Mouse (Mus musculus) embryonic facial prominence, embryonic 11.5 days (tissue): Measurements from ENCODE around the gene Drd4. TPM values are rescaled to one million over a fixed set of nuclear protein-coding genes. Genes with fewer than 3 reads are reported as not detected.

ENCODE experiments used
- ATAC-seq: fragments of 200-750 bp; cut with Nextera tagmentation; replicated peaks from 2 replicates; pipeline ENCODE4 v1.8.0; 2017; ENCODE audit warnings: low read depth; ENCODE audit not compliant: insufficient number of reproducible peaks, low FRiP score, low TSS enrichment
- DNase-seq: peaks from one replicate; pipeline ENCODE4 v3.0.0-alpha.2; 2015; ENCODE audit warnings: low spot score
- H3K27ac ChIP-seq: fragments of 300-500 bp; sonication (generic); replicated peaks from 2 replicates; pipeline ENCODE4 v1.5.1; 2014; ENCODE audit warnings: mild to moderate bottlenecking, low read depth, low read length, control low read depth
- H3K27me3 ChIP-seq: fragments of 300-500 bp; sonication (generic); 2 replicates; pipeline ENCODE4 v1.6.1; 2014; ENCODE audit warnings: mild to moderate bottlenecking, low read length, moderate library complexity, mixed read lengths; ENCODE audit not compliant: control insufficient read depth, insufficient read depth
- H3K36me3 ChIP-seq: fragments of 300-500 bp; sonication (generic); replicated peaks from 2 replicates; pipeline ENCODE4 v1.6.1; 2014; ENCODE audit warnings: low read depth, mild to moderate bottlenecking, low read length, moderate library complexity, mixed read lengths; ENCODE audit not compliant: control insufficient read depth, insufficient read depth
- H3K4me1 ChIP-seq: fragments of 300-500 bp; sonication (generic); 2 replicates; pipeline ENCODE4 v1.6.1; 2014; ENCODE audit warnings: low read length, mixed read lengths; ENCODE audit not compliant: control insufficient read depth, insufficient read depth
- H3K4me2 ChIP-seq: fragments of 300-500 bp; sonication (generic); 2 replicates; pipeline ENCODE4 v1.6.1; 2014; ENCODE audit warnings: low read depth, mild to moderate bottlenecking, control low read depth, low read length, moderate library complexity
- H3K4me3 ChIP-seq: fragments of 300-500 bp; sonication (generic); 2 replicates; pipeline ENCODE4 v1.5.1; 2014; ENCODE audit warnings: low read depth, low read length, control low read depth
- H3K9ac ChIP-seq: fragments of 300-500 bp; sonication (generic); replicated peaks from 2 replicates; pipeline ENCODE4 v1.6.1; 2014; ENCODE audit warnings: mild to moderate bottlenecking, control low read depth, low read length
- H3K9me3 ChIP-seq: fragments of 300-500 bp; sonication (generic); replicated peaks from 2 replicates; pipeline ENCODE4 v1.6.1; 2016; ENCODE audit warnings: mild to moderate bottlenecking, low read length, inconsistent platforms, mixed read lengths; ENCODE audit not compliant: control insufficient read depth
- WGBS: fragments of 180-500 bp; shearing (Covaris S2); extraction: QIAGEN DNeasy Blood & Tissue Kit; methylation state at CpG from one replicate; pipeline ENCODE4 v1.1.7; 2014; 5-methylcytosine and 5-hydroxymethylcytosine counted together
- polyA plus RNA-seq: library from polyadenylated mRNA; unstranded; fragments of >200 nt; fragmentation: Nextera tagmentation; extraction: Ambion mirVana; gene quantifications from 2 replicates; pipeline ENCODE4 v1.2.1, GENCODE M21; 2014

The Drd4 gene
- polyA plus RNA-seq, 1 experiment from 2014 or later, result 0.62 TPM

DNA sequence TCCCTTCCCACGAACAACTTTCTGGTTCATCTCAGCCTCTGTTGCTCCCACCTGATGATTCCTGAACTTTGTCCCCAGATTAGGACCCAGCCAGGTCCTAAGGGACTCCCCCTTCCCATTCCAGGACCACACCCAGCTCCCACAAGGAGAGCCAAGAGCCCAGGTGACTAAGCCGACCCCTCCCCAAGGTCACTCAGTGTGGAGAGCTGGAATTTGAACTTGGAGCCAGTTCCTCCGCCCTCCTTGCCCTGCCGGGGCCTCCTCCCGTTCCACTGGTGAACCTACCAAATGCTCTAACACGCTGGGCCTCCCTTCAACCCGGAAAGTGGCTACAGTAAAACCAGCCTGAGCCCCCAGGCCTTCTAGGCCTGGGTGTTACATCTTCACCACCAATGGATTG is 48.2 kb downstream of the Drd4 start:
- Histone ChIP-seq H3K4me1 (no peaks in the 10 kb centered on the region; the same call in 1 of the 2 replicates), H3K27ac (no peak overlapping the region), H3K36me3 (no peaks in the 10 kb centered on the region), H3K9me3 (no peaks in the 10 kb centered on the region), H3K4me2 (no peak overlapping the region), H3K27me3 (no peaks in the 10 kb centered on the region), H3K4me3 (no peak overlapping the region), H3K9ac (no peak overlapping the region)
- 85% methylated on average over 7 of the region's 7 CpGs for WGBS
- ATAC-seq, result no peak
- DNase-seq, result no peak

DNA sequence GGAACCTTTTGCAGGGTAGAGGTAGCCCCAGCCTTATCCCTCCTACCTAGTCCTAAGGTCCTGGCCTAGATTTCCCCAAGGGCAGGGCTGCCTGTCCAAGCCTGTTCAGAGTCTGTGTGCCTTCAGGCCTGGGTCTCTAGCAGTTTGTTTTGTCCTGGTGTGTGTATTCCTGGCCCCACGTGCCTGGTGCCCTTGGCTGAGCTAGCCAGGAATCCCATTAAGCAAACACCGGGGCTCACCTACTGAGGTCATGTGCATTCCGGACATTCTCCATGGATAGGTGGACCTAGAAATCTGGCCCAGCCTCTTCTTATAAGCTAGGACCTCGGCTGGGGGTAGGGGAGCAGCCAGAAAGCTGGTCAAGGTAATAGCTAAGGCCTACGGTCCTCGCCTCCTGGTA is 48.7 kb downstream of the Drd4 start:
- H3K4me3 ChIP-seq, result no peak overlapping the region
- no peak for DNase-seq

DNA sequence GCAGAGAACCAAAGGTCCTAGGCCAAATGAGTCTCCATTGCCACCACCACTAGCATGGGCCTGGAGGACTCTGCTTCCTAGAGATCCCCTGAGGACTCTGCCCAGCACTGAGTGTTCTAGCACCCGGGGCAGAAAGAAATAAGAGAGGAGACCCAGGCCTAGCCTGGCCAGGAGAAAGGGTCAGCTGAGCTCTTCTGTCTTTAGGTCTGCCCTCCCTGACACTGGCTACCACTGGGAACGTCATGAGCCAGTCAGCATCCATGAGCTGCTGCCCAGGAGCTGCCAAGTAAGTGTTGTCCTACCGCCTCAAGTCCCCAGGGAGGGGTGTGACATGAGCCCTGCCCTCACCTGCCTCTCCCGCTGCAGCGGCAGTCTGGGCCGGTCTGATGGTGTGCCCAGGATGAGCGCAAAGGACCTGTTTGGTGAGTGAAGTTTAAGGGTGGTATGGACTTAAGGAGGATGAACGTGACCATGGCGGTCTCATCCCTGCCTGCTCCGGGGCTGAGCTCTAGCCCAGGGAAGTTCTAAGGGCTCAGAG is 50.0 kb downstream of the Drd4 start:
- H3K4me2 ChIP-seq, result no peak overlapping the region
- no peaks in the 10 kb centered on the region for H3K36me3 ChIP-seq
- H3K27ac ChIP-seq, result no peak overlapping the region
- H3K4me1 ChIP-seq, result no peaks in the 10 kb centered on the region; the same call in 1 of the 2 replicates
- ATAC-seq (no peak), DNase-seq (no peak)
- H3K27me3 ChIP-seq, result no peaks in the 10 kb centered on the region
- no peaks in the 10 kb centered on the region for H3K9me3 ChIP-seq
- WGBS, result 82% methylated on average over 10 of the region's 10 CpGs
- no peak overlapping the region for H3K4me3 ChIP-seq
- no peak overlapping the region for H3K9ac ChIP-seq

More for the DNA sequence above, 48.7 kb downstream of the Drd4 start:
- no peak overlapping the region for H3K4me2 ChIP-seq
- H3K27me3 ChIP-seq, result no peaks in the 10 kb centered on the region
- no peak overlapping the region for H3K9ac ChIP-seq
- no peaks in the 10 kb centered on the region; the same call in 1 of the 2 replicates for H3K4me1 ChIP-seq
- H3K9me3 ChIP-seq, result no peaks in the 10 kb centered on the region
- no peak for ATAC-seq
- 73% methylated on average over 6 of the region's 6 CpGs for WGBS
- H3K27ac ChIP-seq, result no peak overlapping the region
- no peaks in the 10 kb centered on the region for H3K36me3 ChIP-seq

DNA sequence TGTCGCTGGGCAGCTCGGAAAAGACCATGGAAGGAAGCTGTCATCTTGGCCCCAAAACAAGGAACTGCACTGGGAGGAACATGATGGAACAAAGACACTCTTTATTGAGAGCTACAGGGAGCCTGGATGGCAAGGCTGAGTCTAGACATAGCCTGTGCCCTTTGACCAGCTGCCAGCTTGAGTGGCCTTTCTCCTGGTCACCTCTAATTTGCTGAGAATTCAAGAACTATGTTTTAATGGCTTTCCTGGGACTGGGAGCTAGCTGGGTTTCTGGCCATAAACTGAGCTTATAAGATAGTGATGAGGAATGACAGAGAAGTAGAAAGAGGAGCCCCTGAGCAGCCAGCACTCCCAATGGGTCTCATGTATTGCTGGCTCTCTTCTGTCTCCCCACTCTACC is 51.4 kb downstream of the Drd4 start:
- H3K27ac ChIP-seq, result no peak overlapping the region

DNA sequence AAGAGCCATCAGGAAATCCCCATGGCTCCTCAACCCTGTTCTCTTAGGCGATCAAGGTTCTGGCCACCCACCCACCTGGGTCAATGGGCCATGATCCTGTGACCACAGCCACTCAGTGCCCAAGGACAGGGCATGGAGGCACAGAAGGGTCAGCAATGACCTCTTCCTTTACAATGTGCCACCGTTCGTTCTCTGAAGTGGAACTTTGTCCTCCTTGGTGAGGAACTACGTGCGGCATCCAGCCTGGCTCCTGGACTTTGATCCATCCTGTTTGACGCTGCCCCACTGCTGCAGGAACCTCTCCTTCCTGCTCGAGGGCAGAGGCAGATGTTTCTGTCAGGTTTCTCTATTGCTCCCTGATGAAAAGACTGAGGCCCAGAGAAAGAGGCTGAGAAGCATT is 51.9 kb downstream of the Drd4 start:
- Histone ChIP-seq H3K4me3 (no peak overlapping the region), H3K27ac (no peak overlapping the region), H3K4me1 (no peaks in the 10 kb centered on the region; the same call in 1 of the 2 replicates), H3K36me3 (no peaks in the 10 kb centered on the region), H3K9me3 (no peaks in the 10 kb centered on the region), H3K9ac (no peak overlapping the region), H3K27me3 (no peaks in the 10 kb centered on the region), H3K4me2 (no peak overlapping the region)
- DNase-seq, result no peak
- WGBS, result 69% methylated on average over 7 of the region's 7 CpGs
- no peak for ATAC-seq

More for the DNA sequence above, 51.4 kb downstream of the Drd4 start:
- 52% methylated on average over 2 of the region's 2 CpGs for WGBS
- H3K4me1 ChIP-seq, result no peaks in the 10 kb centered on the region; the same call in 1 of the 2 replicates
- no peaks in the 10 kb centered on the region for H3K27me3 ChIP-seq
- ATAC-seq (no peak), DNase-seq (no peak)
- no peak overlapping the region for H3K9ac ChIP-seq
- H3K4me2 ChIP-seq, result no peak overlapping the region
- H3K4me3 ChIP-seq, result no peak overlapping the region
- no peaks in the 10 kb centered on the region for H3K36me3 ChIP-seq
- H3K9me3 ChIP-seq, result no peaks in the 10 kb centered on the region

DNA sequence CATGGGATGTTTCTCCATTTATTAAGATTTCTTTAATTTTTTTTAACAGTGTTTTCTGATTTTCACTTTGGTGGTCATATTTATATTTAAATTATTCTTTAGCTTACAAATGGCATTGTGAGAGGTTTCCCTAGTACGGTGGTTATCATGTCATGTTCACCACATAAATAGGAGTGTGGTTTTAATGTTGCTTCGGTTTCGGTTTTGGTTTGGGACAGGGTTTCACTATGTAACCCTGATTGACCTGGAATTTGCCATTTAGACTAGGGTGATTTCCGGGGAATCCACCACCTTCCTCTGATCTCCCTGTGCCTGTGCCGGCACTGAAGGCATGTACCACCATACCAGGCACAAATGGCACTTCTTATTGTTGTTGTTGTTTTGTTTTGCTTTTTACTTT is 53.0 kb downstream of the Drd4 start:
- no peak overlapping the region for H3K9ac ChIP-seq
- WGBS, result 87% methylated on average over 5 of the region's 5 CpGs
- H3K4me3 ChIP-seq, result no peak overlapping the region
- no peaks in the 10 kb centered on the region for H3K36me3 ChIP-seq
- H3K27me3 ChIP-seq, result no peaks in the 10 kb centered on the region
- no peak for DNase-seq
- no peak for ATAC-seq
- no peaks in the 10 kb centered on the region for H3K4me1 ChIP-seq
- H3K27ac ChIP-seq, result no peak overlapping the region
- H3K9me3 ChIP-seq, result no peaks in the 10 kb centered on the region
- H3K4me2 ChIP-seq, result no peak overlapping the region

Other genes starting within 250 kb of the Drd4 start
- 15.8 and 19.4 TPM in 2 replicates for gene B4galnt4, start 230.9 kb upstream of the Drd4 start, polyA plus RNA-seq
- gene Pkp3, start 213.8 kb upstream of the Drd4 start, polyA plus RNA-seq, result 3.1 and 3.5 TPM in 2 replicates
- gene Sigirr, start 191.4 kb upstream of the Drd4 start, polyA plus RNA-seq, result 1.6 and 1.8 TPM in 2 replicates
- 1.2 and 1.3 TPM in 2 replicates for gene Ano9, start 174.2 kb upstream of the Drd4 start, polyA plus RNA-seq
- gene Ptdss2, start 169.6 kb upstream of the Drd4 start, polyA plus RNA-seq, result 67.3 and 69.6 TPM in 2 replicates
- 82.0 and 93.5 TPM in 2 replicates for gene Rnh1, start 119.1 kb upstream of the Drd4 start, polyA plus RNA-seq
- gene Hras, start 98.0 kb upstream of the Drd4 start, polyA plus RNA-seq, result 91.4 and 91.7 TPM in 2 replicates
- gene Lrrc56, start 97.8 kb upstream of the Drd4 start, polyA plus RNA-seq, result 8.2 and 8.7 TPM in 2 replicates
- 2.5 and 2.6 TPM in 2 replicates for gene Lmntd2, start 77.9 kb upstream of the Drd4 start, polyA plus RNA-seq
- 33.0 and 34.5 TPM in 2 replicates for gene Rassf7, start 76.1 kb upstream of the Drd4 start, polyA plus RNA-seq
- 63.4 and 76.7 TPM in 2 replicates for gene Phrf1, start 63.2 kb upstream of the Drd4 start, polyA plus RNA-seq
- gene Irf7, start 25.5 kb upstream of the Drd4 start, polyA plus RNA-seq, result 0.46 and 0.66 TPM in 2 replicates
- gene Cdhr5, start 15.2 kb upstream of the Drd4 start, polyA plus RNA-seq, result not detected in 2 replicates
- 4.5 and 6.7 TPM in 2 replicates for gene Sct, start 12.9 kb upstream of the Drd4 start, polyA plus RNA-seq
- 53.9 and 60.8 TPM in 2 replicates for gene Deaf1, start 35.7 kb downstream of the Drd4 start, polyA plus RNA-seq
- 24.0 and 26.6 TPM in 2 replicates for gene Tmem80, start 35.7 kb downstream of the Drd4 start, polyA plus RNA-seq
- gene Eps8l2, start 46.9 kb downstream of the Drd4 start, polyA plus RNA-seq, result 3.4 and 3.5 TPM in 2 replicates
- 340 and 364 TPM in 2 replicates for gene Taldo1, start 100.2 kb downstream of the Drd4 start, polyA plus RNA-seq
- 44.6 and 51.0 TPM in 2 replicates for gene Gatd1, start 122.1 kb downstream of the Drd4 start, polyA plus RNA-seq
- gene Cend1, start 137.5 kb downstream of the Drd4 start, polyA plus RNA-seq, result 2.5 and 3.7 TPM in 2 replicates
- 27.4 and 30.4 TPM in 2 replicates for gene Slc25a22, start 145.9 kb downstream of the Drd4 start, polyA plus RNA-seq
- 9.1 and 10.1 TPM in 2 replicates for gene Pidd1, start 152.0 kb downstream of the Drd4 start, polyA plus RNA-seq
- gene Rplp2, start 155.4 kb downstream of the Drd4 start, polyA plus RNA-seq, result 1,064 and 1,069 TPM in 2 replicates
- 10.5 and 11.1 TPM in 2 replicates for gene Pnpla2, start 163.2 kb downstream of the Drd4 start, polyA plus RNA-seq
- gene Cracr2b, start 169.1 kb downstream of the Drd4 start, polyA plus RNA-seq, result 3.5 and 4.8 TPM in 2 replicates
- gene Cd151, start 175.4 kb downstream of the Drd4 start, polyA plus RNA-seq, result 39.2 and 42.4 TPM in 2 replicates
- 60.6 and 67.2 TPM in 2 replicates for gene Polr2l, start 183.1 kb downstream of the Drd4 start, polyA plus RNA-seq
- gene Tspan4, start 183.2 kb downstream of the Drd4 start, polyA plus RNA-seq, result 24.8 and 27.3 TPM in 2 replicates
- 25.8 and 28.0 TPM in 2 replicates for gene Chid1, start 247.9 kb downstream of the Drd4 start, polyA plus RNA-seq